Mouse (Mus musculus): Measurements from ENCODE around the gene Cgnl1.

- TF ChIP-seq CTCF (IDR thresholded peaks at IDR 0.05; ENCODE audit: control insufficient read depth, insufficient read depth, insufficient replicate concordance, low read depth, low read length) (no peak), POLR2A (IDR thresholded peaks at IDR 0.05; ENCODE audit: control insufficient read depth, low read depth, low read length) (no peak)
Observed at GRCm38 (mm10) chr9:71609010-71609409, 162.4 kb downstream of the Cgnl1 start.

Data from testis, adult 2 months (tissue).